ENCODE assay signal across 11 mouse cellular contexts in the genomic region with DNA sequence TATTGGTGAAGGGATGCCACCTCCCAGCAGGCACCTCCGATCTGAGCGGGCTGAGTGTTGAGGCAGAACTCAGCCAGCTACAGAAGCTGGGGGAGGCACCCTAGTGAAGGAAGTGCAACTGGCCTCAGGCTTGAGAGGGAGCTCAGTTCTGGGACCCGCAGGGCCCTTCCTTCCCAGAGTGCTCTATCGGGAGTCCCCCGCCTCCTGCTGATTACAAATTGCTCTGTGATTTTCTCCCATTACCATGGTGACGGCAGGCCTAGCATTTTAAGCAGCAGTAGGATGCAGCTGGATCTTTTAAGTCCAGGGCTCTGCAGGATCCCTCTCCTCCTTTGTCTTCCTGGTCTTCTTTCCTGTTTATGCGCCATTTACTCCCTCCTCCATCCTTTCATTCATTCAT.
A peak's percentile ranks its signal among the peaks of the same experiment; 100 is the strongest.
DNase-seq lines count a peak whose midpoint lies in the region; ATAC-seq and TF ChIP-seq lines count a peak whose summit lies in the region.
"Had no signal": no experiment of that assay in that cellular context is flagged by ENCODE, and none has a peak within 500 bp of the region (broad histone marks: within the 10 kb centered on the region; RNA-seq: fewer than 3 reads in every experiment).

No protein-coding gene starts in this region.

- H3K27ac ChIP-seq in forebrain, postnatal 0 days (ENCODE audit: low read depth, low read length): peak overlapping the region; percentile 82
- peak overlapping the region; percentile 82 for H3K27ac ChIP-seq in midbrain, embryonic 15.5 days
- H3K27ac ChIP-seq in kidney, adult 2 months (ENCODE audit: insufficient read depth, low read depth, low read length): no peak overlapping the region
- no peak overlapping the region for H3K27ac ChIP-seq in limb, embryonic 10.5 days

- TF ChIP-seq POLR2A in brain, embryonic 14.5 days (IDR thresholded peaks at IDR 0.05; ENCODE audit: borderline replicate concordance, extremely low read depth, insufficient read depth, insufficient read length, poor library complexity, severe bottlenecking): no peak
- no peak for TF ChIP-seq POLR2A in kidney, adult 2 months (IDR thresholded peaks at IDR 0.05; ENCODE audit: low read depth, low read length)

- no peaks in the 10 kb centered on the region for H3K36me3 ChIP-seq in forebrain, postnatal 0 days (ENCODE audit: insufficient read depth)
- H3K36me3 ChIP-seq in midbrain, embryonic 15.5 days (replicated peaks): no peaks in the 10 kb centered on the region
- no peaks in the 10 kb centered on the region for H3K36me3 ChIP-seq in kidney, adult 2 months (ENCODE audit: control insufficient read depth, insufficient read depth, low read length)
- no peaks in the 10 kb centered on the region for H3K36me3 ChIP-seq in limb, embryonic 10.5 days

- peaks cover 24% of the 10 kb centered on the region for H3K4me1 ChIP-seq in forebrain, postnatal 0 days (ENCODE audit: insufficient read depth)
- H3K4me1 ChIP-seq in midbrain, embryonic 15.5 days: peaks cover 40% of the 10 kb centered on the region
- H3K4me1 ChIP-seq in kidney, adult 2 months (ENCODE audit: control insufficient read depth, insufficient read depth, low read length): no peaks in the 10 kb centered on the region
- peaks cover 18% of the 10 kb centered on the region for H3K4me1 ChIP-seq in limb, embryonic 10.5 days

- peak; percentile 89 for ATAC-seq in forebrain, postnatal 0 days
- ATAC-seq in midbrain, embryonic 15.5 days (replicated peaks): peak; percentile 79

- 5% methylated on average over 7 of the region's 7 CpGs for WGBS in forebrain, postnatal 0 days
- WGBS in midbrain, embryonic 15.5 days: 5% methylated on average over 7 of the region's 7 CpGs
- 34% methylated on average over 7 of the region's 7 CpGs for WGBS in kidney, adult 2 months
- 26% methylated on average over 7 of the region's 7 CpGs for WGBS in limb, embryonic 10.5 days

- no peak overlapping the region for H3K4me3 ChIP-seq in forebrain, postnatal 0 days (ENCODE audit: low read depth, low read length)
- H3K4me3 ChIP-seq in midbrain, embryonic 15.5 days: no peak overlapping the region
- H3K4me3 ChIP-seq in kidney, adult 2 months (ENCODE audit: insufficient read depth, low read depth, low read length): no peak overlapping the region
- H3K4me3 ChIP-seq in limb, embryonic 10.5 days: no peak overlapping the region

- peak overlapping the region; percentile 31 for H3K9ac ChIP-seq in forebrain, postnatal 0 days
- H3K9ac ChIP-seq in midbrain, embryonic 15.5 days: no peak overlapping the region

- H3K27me3 ChIP-seq in forebrain, postnatal 0 days (ENCODE audit: insufficient read depth, low read length): no peaks in the 10 kb centered on the region
- no peaks in the 10 kb centered on the region for H3K27me3 ChIP-seq in midbrain, embryonic 15.5 days (replicated peaks)
- no peaks in the 10 kb centered on the region for H3K27me3 ChIP-seq in kidney, adult 2 months (replicated peaks; ENCODE audit: control insufficient read depth, insufficient read depth, low read length)
- H3K27me3 ChIP-seq in limb, embryonic 10.5 days (ENCODE audit: low read depth, poor library complexity, severe bottlenecking): peaks cover 43% of the 10 kb centered on the region

- TF ChIP-seq CTCF in brain, embryonic 14.5 days (IDR thresholded peaks at IDR 0.05; ENCODE audit: borderline replicate concordance, extremely low read depth, insufficient read depth, insufficient read length): no peak
- no peak for TF ChIP-seq CTCF in forebrain, postnatal 0 days (IDR thresholded peaks at IDR 0.05; ENCODE audit: low read depth)
- no peak for TF ChIP-seq CTCF in kidney, adult 2 months (conservative IDR thresholded peaks at IDR 0.05; ENCODE audit: insufficient read depth, insufficient read length, low read depth, low read length)

- peak overlapping the region; percentile 7; the same call in 1 of the 2 replicates for H3K4me2 ChIP-seq in forebrain, postnatal 0 days (ENCODE audit: low read depth)
- peak overlapping the region; percentile 15 for H3K4me2 ChIP-seq in midbrain, embryonic 15.5 days

- no peaks in the 10 kb centered on the region for H3K9me3 ChIP-seq in forebrain, postnatal 0 days (ENCODE audit: low read length)
- H3K9me3 ChIP-seq in midbrain, embryonic 15.5 days: no peaks in the 10 kb centered on the region
- H3K9me3 ChIP-seq in limb, embryonic 10.5 days (replicated peaks): no peaks in the 10 kb centered on the region

- DNase-seq in layer of hippocampus, adult 18-20 months (ENCODE audit: low spot score in 2 of 2): peak; percentile 25 to 66
- DNase-seq in layer of hippocampus, postnatal 36 days: no peak
- DNase-seq in brain, embryonic 14.5 days (ENCODE audit: low read depth): peak; percentile 97
- peak; percentile 87 for DNase-seq in forebrain, postnatal 0 days
- no peak for DNase-seq in kidney, adult 2 months
- DNase-seq in limb, embryonic 10.5 days (ENCODE audit: low spot score): no peak
- DNase-seq in adrenal gland, postnatal 10 days: no peak
- DNase-seq: cerebellum, adult 8-10 months; heart, postnatal 4 days; thymus, adult 2 months had no signal

Comparison
In these comparisons a context has a peak if more than half of its experiments do, and no peak if none do; other contexts are left out.
1. DNase-seq: peak in layer of hippocampus, adult 18-20 months (2 of 2), brain, embryonic 14.5 days (single experiment) and forebrain, postnatal 0 days (single experiment); none in layer of hippocampus, postnatal 36 days (0 of 2), kidney, adult 2 months (single experiment), limb, embryonic 10.5 days (single experiment) and adrenal gland, postnatal 10 days (single experiment).
2. H3K27ac ChIP-seq: peak in forebrain, postnatal 0 days (single experiment) and midbrain, embryonic 15.5 days (single experiment); none in kidney, adult 2 months (single experiment) and limb, embryonic 10.5 days (single experiment).